Mouse (Mus musculus): ENCODE data around the gene Gm5592. TPM values are rescaled to one million over a fixed set of nuclear protein-coding genes. Genes with fewer than 3 reads are reported as not detected.
"Not testable (repeated sequence)": the region's sequence is repeated elsewhere in the genome, so short reads cannot be mapped to it uniquely, and the experiment has no call there.

Gm5592 gene
- not detected in 2 replicates for polyA plus RNA-seq (2016; fragmentation: Nextera tagmentation; extraction: Ambion mirVana)

GRCm38 (mm10) chr7:41153541-41153940 is at the start of gene Gm5592:
Gm5592 (plus strand) TSS chr7:41153841.
- H3K4me3 ChIP-seq; DNase-seq (ENCODE audit: low spot score); H3K4me1 ChIP-seq (replicated peaks); H3K36me3 ChIP-seq; H3K27me3 ChIP-seq (ENCODE audit: insufficient read depth, poor library complexity, severe bottlenecking); H3K27ac ChIP-seq: not testable (repeated sequence)
- peaks cover 25% of the 10 kb centered on the region; the same call in 1 of the 2 replicates for H3K9me3 ChIP-seq
- 87% methylated on average over 4 of the region's 4 CpGs for WGBS

- H3K4me1 ChIP-seq (replicated peaks); H3K27ac ChIP-seq; H3K36me3 ChIP-seq; H3K4me3 ChIP-seq; DNase-seq (ENCODE audit: low spot score); H3K27me3 ChIP-seq (ENCODE audit: insufficient read depth, poor library complexity, severe bottlenecking): not testable (repeated sequence)
- 94% methylated on average over 2 of the region's 2 CpGs for WGBS
- H3K9me3 ChIP-seq: 0 out of 2 replicates have a peak, but pooled peaks cover 20% of the 10 kb centered on the region
These were observed 2.2 kb downstream of the Gm5592 start for GRCm38 (mm10) chr7:41155806-41156205.

DNA sequence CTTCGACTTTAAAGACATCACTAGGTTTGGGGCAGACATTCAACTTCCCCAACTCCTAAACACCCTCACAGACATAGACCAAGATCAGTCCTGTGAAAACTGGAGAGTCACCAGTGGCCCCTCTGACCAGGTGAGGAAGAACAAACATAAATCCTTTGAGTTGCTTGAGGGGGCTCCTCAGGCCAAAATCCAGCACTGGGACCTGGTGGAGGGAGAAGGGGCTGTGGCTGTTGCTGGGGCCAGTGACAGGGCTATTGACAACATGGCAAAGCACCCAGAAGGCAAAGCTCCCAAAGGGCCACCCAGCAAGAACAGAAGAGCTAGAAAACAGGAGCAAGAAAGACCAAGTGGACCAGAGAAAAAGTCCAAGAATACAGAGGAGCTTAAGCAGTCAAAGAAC is 4.2 kb downstream of the Gm5592 start:
- H3K36me3 ChIP-seq; H3K27ac ChIP-seq; H3K27me3 ChIP-seq (ENCODE audit: insufficient read depth, poor library complexity, severe bottlenecking); H3K4me1 ChIP-seq (replicated peaks); DNase-seq (ENCODE audit: low spot score); H3K4me3 ChIP-seq: not testable (repeated sequence)
- WGBS: no CpG with 5 or more reads among the region's 1 CpGs
- peaks cover 20% of the 10 kb centered on the region for H3K9me3 ChIP-seq

DNA sequence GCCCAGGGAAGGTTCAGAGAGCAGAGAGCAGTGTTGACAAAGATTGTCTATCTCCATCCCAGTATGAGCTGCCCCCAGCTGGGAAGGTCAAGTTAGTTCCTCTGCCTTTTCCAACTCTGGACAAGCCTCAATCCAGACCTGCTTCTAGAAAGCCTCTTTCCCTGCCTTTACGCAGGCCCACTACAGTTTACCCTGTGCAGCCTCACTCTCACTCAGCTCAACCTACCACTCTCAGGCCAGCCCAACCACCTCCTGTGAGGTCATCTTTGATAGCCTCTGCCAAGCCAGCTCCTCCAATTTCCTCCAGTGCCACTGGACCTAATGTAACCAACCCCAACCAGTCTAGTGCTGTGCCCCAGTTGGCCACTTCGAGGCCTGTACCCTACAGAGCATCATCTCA is 4.9 kb downstream of the Gm5592 start:
- H3K27ac ChIP-seq; H3K4me3 ChIP-seq; H3K36me3 ChIP-seq; H3K4me1 ChIP-seq (replicated peaks); DNase-seq (ENCODE audit: low spot score); H3K27me3 ChIP-seq (ENCODE audit: insufficient read depth, poor library complexity, severe bottlenecking): not testable (repeated sequence)
- 73% methylated on average over 2 of the region's 2 CpGs for WGBS
- peaks cover 18% of the 10 kb centered on the region for H3K9me3 ChIP-seq

DNA sequence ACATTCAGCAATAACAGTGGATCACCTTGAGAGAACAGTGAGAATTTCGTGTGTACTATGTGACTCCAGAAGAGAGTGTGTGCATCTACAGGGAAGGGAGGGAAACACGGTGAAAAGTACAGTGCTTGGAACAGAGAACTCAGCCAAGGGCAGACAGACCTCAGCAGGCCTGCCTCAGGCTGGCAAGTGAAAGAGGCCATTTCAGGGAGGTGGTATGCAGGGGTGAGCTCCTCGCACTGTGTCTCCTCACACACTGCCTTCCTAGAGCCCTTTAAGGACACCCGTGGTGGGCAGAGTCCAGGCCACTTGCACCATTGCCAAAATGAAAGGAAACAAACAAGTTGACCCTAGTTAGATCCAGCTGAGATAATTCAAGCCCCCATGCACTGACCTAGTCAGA is 40.0 kb downstream of the Gm5592 start:
- H3K27ac ChIP-seq: no peak overlapping the region
- H3K4me1 ChIP-seq (replicated peaks): no peaks in the 10 kb centered on the region
- H3K9me3 ChIP-seq: peaks cover 17% of the 10 kb centered on the region
- DNase-seq (ENCODE audit: low spot score): no peak
- H3K36me3 ChIP-seq: no peaks in the 10 kb centered on the region
- H3K4me3 ChIP-seq: no peak overlapping the region
- 74% methylated on average over 4 of the region's 4 CpGs for WGBS
- H3K27me3 ChIP-seq (ENCODE audit: insufficient read depth, poor library complexity, severe bottlenecking): no peaks in the 10 kb centered on the region

Other genes with a start within 250 kb of the Gm5592 start
- gene 4930433I11Rik, start 166.3 kb upstream of the Gm5592 start, polyA plus RNA-seq (2016; fragmentation: Nextera tagmentation; extraction: Ambion mirVana): not detected in 2 replicates
- gene Gm4884, start 121.1 kb upstream of the Gm5592 start, polyA plus RNA-seq (2016; fragmentation: Nextera tagmentation; extraction: Ambion mirVana): not detected in 2 replicates
- 8.6 and 12.2 TPM in 2 replicates for gene AI987944, start 239.5 kb downstream of the Gm5592 start, polyA plus RNA-seq (2016; fragmentation: Nextera tagmentation; extraction: Ambion mirVana)

Data from hindbrain, embryonic 10.5 days (tissue).